Mouse (Mus musculus) liver, embryonic 15.5 days (tissue): ENCODE results near the gene Sstr3. TPM values are rescaled to one million over a fixed set of nuclear protein-coding genes. Genes with fewer than 3 reads are reported as not detected.

ENCODE experiments used
- ATAC-seq: fragments of 200-750 bp; cut with Nextera tagmentation; 2 replicates; pipeline ENCODE4 v1.8.0; 2017; ENCODE audit warnings: moderate number of reproducible peaks, mild to moderate bottlenecking, moderate library complexity; ENCODE audit not compliant: insufficient read depth
- H3K27ac ChIP-seq: fragments of 300-500 bp; sonication (generic); replicated peaks from 2 replicates; pipeline ENCODE4 v1.5.1; 2015; ENCODE audit warnings: mild to moderate bottlenecking, inconsistent platforms
- H3K27me3 ChIP-seq: fragments of 300-500 bp; sonication (generic); 2 replicates; pipeline ENCODE4 v1.6.1; 2015; ENCODE audit warnings: mild to moderate bottlenecking, inconsistent platforms
- H3K36me3 ChIP-seq: fragments of 300-500 bp; sonication (generic); replicated peaks from 2 replicates; pipeline ENCODE4 v1.6.1; 2015; ENCODE audit warnings: moderate library complexity, mild to moderate bottlenecking, inconsistent platforms
- H3K4me1 ChIP-seq: fragments of 300-500 bp; sonication (generic); replicated peaks from 2 replicates; pipeline ENCODE4 v1.6.1; 2015; ENCODE audit warnings: inconsistent platforms
- H3K4me2 ChIP-seq: fragments of 300-500 bp; sonication (generic); 2 replicates; pipeline ENCODE4 v1.6.1; 2015; ENCODE audit warnings: moderate library complexity, mild to moderate bottlenecking, inconsistent platforms
- H3K4me3 ChIP-seq: fragments of 300-500 bp; sonication (generic); replicated peaks from 2 replicates; pipeline ENCODE4 v1.5.1; 2015; ENCODE audit warnings: mild to moderate bottlenecking, inconsistent platforms
- H3K9ac ChIP-seq: fragments of 300-500 bp; sonication (generic); 2 replicates; pipeline ENCODE4 v1.6.1; 2015; ENCODE audit warnings: moderate library complexity, mild to moderate bottlenecking, inconsistent platforms
- H3K9me3 ChIP-seq: fragments of 300-500 bp; sonication (generic); replicated peaks from 2 replicates; pipeline ENCODE4 v1.6.1; 2016; ENCODE audit warnings: inconsistent platforms
- WGBS: fragments of 180-500 bp; shearing (Covaris S2); methylation state at CpG from one replicate; pipeline ENCODE4 v1.1.7; 2015; ENCODE audit warnings: mixed read lengths; ENCODE audit not compliant: insufficient replicate concordance; 5-methylcytosine and 5-hydroxymethylcytosine counted together
- polyA plus RNA-seq: library from polyadenylated mRNA; unstranded; fragments of >200 nt; fragmentation: Nextera tagmentation; extraction: Ambion mirVana; gene quantifications from 2 replicates; pipeline ENCODE4 v1.2.1, GENCODE M21; 2015

Sstr3 gene
- polyA plus RNA-seq, 1 experiment from 2014 or later, result not detected

DNA sequence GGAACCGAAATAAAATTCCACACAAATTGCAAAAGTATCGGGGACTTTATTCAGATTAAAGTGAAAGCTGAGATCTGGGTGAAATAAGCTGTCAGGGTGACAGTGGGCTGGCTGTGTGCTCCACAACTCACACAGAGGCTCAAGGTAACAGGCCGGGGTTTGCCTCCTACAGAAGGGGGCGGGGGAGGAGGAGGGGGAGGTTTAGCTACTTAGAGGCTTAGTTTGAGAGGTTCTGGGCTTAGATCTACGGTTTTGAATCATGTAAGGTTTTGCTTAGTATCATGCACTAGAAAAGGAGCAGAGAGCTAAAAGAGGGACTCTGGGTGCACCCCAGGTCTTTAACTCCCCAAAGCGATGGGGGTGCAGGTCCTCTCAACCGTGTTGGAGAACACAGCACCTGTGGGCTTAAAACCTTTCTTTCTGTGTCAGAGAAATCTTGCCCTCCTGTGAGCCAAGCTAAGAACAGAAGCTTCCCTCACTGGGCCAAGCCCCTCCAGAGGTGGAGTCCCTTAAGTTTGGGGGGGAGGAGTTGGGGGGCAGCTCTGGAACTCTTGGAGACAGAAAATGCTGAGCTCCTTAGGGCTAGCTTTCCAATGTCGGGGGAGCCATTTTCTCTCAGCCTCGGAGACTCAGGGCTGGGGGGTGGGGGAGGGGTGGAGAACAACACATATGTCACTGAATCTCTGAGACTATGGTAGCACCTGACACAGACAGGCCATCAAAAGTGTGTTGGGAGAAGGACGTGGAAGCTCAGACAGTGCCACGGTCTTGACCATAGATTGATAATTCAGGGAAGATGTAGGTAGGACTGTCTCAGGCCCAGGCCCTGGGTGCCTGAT lies 14.9 kb upstream of the Sstr3 start:
- Histone ChIP-seq H3K9me3 (no peaks in the 10 kb centered on the region), H3K4me2 (no peak overlapping the region), H3K36me3 (peaks cover 12% of the 10 kb centered on the region), H3K9ac (no peak overlapping the region), H3K27ac (no peak overlapping the region), H3K4me1 (peaks cover 12% of the 10 kb centered on the region), H3K4me3 (no peak overlapping the region), H3K27me3 (no peaks in the 10 kb centered on the region; the same call in 1 of the 2 replicates)
- no peak for ATAC-seq
- 47% methylated on average over 11 of the region's 11 CpGs for WGBS

GRCm38 (mm10) chr15:78557693-78558535 lies 13.4 kb upstream of the Sstr3 start:
- Histone ChIP-seq H3K9me3 (no peaks in the 10 kb centered on the region), H3K27me3 (no peaks in the 10 kb centered on the region; the same call in 1 of the 2 replicates), H3K27ac (no peak overlapping the region), H3K9ac (no peak overlapping the region), H3K36me3 (peaks cover 12% of the 10 kb centered on the region), H3K4me1 (no peaks in the 10 kb centered on the region; the same call in 1 of the 2 replicates), H3K4me3 (no peak overlapping the region), H3K4me2 (no peak overlapping the region)
- WGBS, result 47% methylated on average over 10 of the region's 10 CpGs
- ATAC-seq, result no peak

- Histone ChIP-seq H3K4me2 (peak overlapping the region; percentile 38), H3K27ac (no peak overlapping the region), H3K27me3 (no peaks in the 10 kb centered on the region; the same call in 1 of the 2 replicates), H3K9me3 (no peaks in the 10 kb centered on the region), H3K9ac (no peak overlapping the region), H3K4me1 (no peaks in the 10 kb centered on the region; the same call in 1 of the 2 replicates), H3K4me3 (peak overlapping the region; percentile 26), H3K36me3 (no peaks in the 10 kb centered on the region)
- ATAC-seq, result no peak
- WGBS, result 62% methylated on average over 25 of the region's 25 CpGs
Measured at GRCm38 (mm10) chr15:78554545-78555313, 10.2 kb upstream of the Sstr3 start.

DNA sequence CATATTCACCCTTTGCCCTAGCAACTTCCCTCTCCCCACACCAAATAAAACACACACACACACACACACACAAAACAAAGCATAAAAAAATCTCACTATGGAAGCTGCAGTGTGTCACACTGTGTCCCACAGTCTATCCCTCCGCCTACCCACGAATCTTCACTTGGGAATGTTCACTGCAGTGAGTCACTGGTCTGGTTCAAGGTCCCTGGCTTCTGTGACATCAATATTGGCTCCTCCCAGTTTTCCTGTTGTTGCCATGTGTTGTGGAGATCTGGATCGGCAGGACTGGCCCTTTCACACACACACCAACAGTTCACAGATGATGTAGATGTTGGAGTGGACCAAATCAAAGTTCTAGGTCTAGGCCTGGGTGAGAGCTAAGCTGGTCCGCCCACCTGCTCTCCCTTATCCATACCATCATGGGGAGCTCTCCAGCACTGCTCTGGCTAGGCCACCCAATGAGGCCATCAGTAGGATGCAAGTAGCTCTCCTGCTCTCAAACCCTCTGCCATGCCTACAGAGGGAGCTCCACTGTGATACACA lies 4.8 kb upstream of the Sstr3 start:
- no peak for ATAC-seq
- Histone ChIP-seq H3K27me3 (peaks cover 11% of the 10 kb centered on the region; the same call in 1 of the 2 replicates), H3K27ac (no peak overlapping the region), H3K9me3 (no peaks in the 10 kb centered on the region), H3K4me1 (peaks cover 12% of the 10 kb centered on the region; the same call in 1 of the 2 replicates), H3K36me3 (no peaks in the 10 kb centered on the region), H3K4me2 (no peak overlapping the region), H3K9ac (no peak overlapping the region), H3K4me3 (no peak overlapping the region)
- WGBS, result 40% methylated on average over 4 of the region's 4 CpGs

GRCm38 (mm10) chr15:78548711-78549110 lies 4.2 kb upstream of the Sstr3 start:
- H3K4me3 ChIP-seq, result no peak overlapping the region
- peaks cover 12% of the 10 kb centered on the region; the same call in 1 of the 2 replicates for H3K4me1 ChIP-seq
- H3K9me3 ChIP-seq, result no peaks in the 10 kb centered on the region
- WGBS, result 55% methylated on average over 8 of the region's 8 CpGs
- peaks cover 17% of the 10 kb centered on the region for H3K27me3 ChIP-seq
- no peak for ATAC-seq
- H3K36me3 ChIP-seq, result no peaks in the 10 kb centered on the region
- H3K27ac ChIP-seq, result no peak overlapping the region
- no peak overlapping the region for H3K9ac ChIP-seq
- no peak overlapping the region for H3K4me2 ChIP-seq

DNA sequence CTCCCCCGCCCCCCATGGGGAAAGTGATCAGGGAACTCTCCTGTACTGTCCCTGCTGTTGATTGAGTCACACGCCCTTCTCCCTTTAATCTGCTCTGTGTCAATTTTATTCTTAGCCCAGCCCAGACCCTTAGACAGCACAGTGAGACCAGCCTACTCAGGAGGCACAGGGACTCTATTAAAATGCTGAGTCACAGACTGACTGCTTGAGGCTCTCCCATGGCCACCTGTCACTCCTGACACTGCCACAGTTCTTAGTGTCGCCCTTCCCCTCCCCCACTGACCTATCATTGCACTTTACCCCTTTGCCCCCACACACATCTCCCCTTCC lies 3.8 kb upstream of the Sstr3 start:
- no peak overlapping the region for H3K4me2 ChIP-seq
- H3K27me3 ChIP-seq, result peaks cover 21% of the 10 kb centered on the region
- H3K9ac ChIP-seq, result no peak overlapping the region
- ATAC-seq, result no peak
- H3K4me3 ChIP-seq, result no peak overlapping the region
- no peaks in the 10 kb centered on the region for H3K36me3 ChIP-seq
- peaks cover 12% of the 10 kb centered on the region; the same call in 1 of the 2 replicates for H3K4me1 ChIP-seq
- no peaks in the 10 kb centered on the region for H3K9me3 ChIP-seq
- no peak overlapping the region for H3K27ac ChIP-seq
- 29% methylated on average over 3 of the region's 3 CpGs for WGBS

GRCm38 (mm10) chr15:78547415-78548335 lies 3.2 kb upstream of the Sstr3 start:
- Histone ChIP-seq H3K27me3 (peaks cover 22% of the 10 kb centered on the region), H3K27ac (no peak overlapping the region), H3K4me2 (no peak overlapping the region), H3K9me3 (no peaks in the 10 kb centered on the region), H3K36me3 (no peaks in the 10 kb centered on the region), H3K4me3 (no peak overlapping the region), H3K4me1 (peaks cover 12% of the 10 kb centered on the region; the same call in 1 of the 2 replicates), H3K9ac (no peak overlapping the region)
- WGBS, result 34% methylated on average over 5 of the region's 5 CpGs
- no peak for ATAC-seq

DNA sequence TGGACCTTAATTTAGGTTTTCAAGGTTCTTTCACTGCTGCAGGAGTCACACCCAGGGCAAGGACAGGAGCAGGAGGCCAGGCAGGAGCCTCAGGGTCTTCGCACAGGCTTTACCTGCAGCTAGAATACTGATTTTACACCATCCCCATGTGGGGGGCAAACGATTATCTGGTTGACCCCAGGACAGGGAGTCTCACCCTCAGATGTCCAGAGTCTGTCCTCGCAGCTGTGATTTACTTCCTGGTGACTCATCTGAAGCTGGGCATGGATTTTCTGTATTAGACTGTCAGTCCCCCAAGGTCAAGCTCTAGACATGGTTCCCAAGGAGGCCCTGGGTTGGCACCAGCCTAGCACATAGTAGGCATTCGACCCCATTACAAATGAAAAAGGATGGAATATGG lies 1.6 kb upstream of the Sstr3 start:
- Histone ChIP-seq H3K27me3 (peaks cover 22% of the 10 kb centered on the region), H3K27ac (no peak overlapping the region), H3K4me1 (peaks cover 12% of the 10 kb centered on the region; the same call in 1 of the 2 replicates), H3K9ac (no peak overlapping the region), H3K4me3 (no peak overlapping the region), H3K4me2 (no peak overlapping the region), H3K9me3 (no peaks in the 10 kb centered on the region), H3K36me3 (no peaks in the 10 kb centered on the region)
- ATAC-seq, result no peak
- WGBS, result 49% methylated on average over 4 of the region's 4 CpGs

DNA sequence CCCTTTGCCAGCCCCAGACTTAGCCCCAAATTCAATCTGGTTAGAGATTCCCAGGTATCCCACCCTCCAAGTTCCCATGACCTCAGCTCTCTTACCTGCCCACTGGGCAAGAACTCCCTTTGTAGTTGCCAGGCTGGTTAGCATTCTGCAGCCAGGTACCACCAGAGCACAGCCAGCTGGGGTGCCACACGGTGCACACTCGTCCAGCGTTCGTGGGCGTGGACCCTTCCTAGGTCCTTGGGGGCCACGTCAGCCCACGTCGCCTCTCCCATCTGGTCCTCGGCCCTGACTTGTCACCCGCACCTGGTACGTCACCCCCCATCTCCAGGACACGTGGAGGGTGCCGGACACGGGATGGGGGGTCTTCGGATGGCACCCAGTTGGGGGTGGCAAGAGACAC lies 444 bp downstream of the Sstr3 start:
- H3K4me3 ChIP-seq, result no peak overlapping the region
- no peaks in the 10 kb centered on the region for H3K36me3 ChIP-seq
- 64% methylated on average over 15 of the region's 15 CpGs for WGBS
- no peak overlapping the region for H3K27ac ChIP-seq
- no peak overlapping the region for H3K4me2 ChIP-seq
- peaks cover 12% of the 10 kb centered on the region; the same call in 1 of the 2 replicates for H3K4me1 ChIP-seq
- no peaks in the 10 kb centered on the region for H3K9me3 ChIP-seq
- H3K9ac ChIP-seq, result no peak overlapping the region
- H3K27me3 ChIP-seq, result peaks cover 30% of the 10 kb centered on the region
- no peak for ATAC-seq
